Mouse (Mus musculus): Measurements from ENCODE around the gene Fndc7. TPM values are rescaled to one million over a fixed set of nuclear protein-coding genes. Genes with fewer than 3 reads are reported as not detected.

The Fndc7 gene
- polyA plus RNA-seq, 1 experiment = not detected

- no peak overlapping the region for H3K27ac ChIP-seq (ENCODE audit: control insufficient read depth, insufficient read depth, low read depth, low read length, poor library complexity)
- 41% methylated on average over 3 of the region's 3 CpGs for WGBS
- no peak for TF ChIP-seq POLR2A (IDR thresholded peaks at IDR 0.05; ENCODE audit: borderline replicate concordance, control insufficient read depth, low read depth, low read length)
- TF ChIP-seq CTCF (IDR thresholded peaks at IDR 0.05; ENCODE audit: control insufficient read depth, insufficient read depth, low read length) = no peak
- H3K4me3 ChIP-seq (replicated peaks; ENCODE audit: control insufficient read depth, low read depth, low read length) = no peak overlapping the region
- no peaks in the 10 kb centered on the region for H3K4me1 ChIP-seq (ENCODE audit: control insufficient read depth, insufficient read depth, low read length)
These were observed 32.7 kb downstream of the Fndc7 start for GRCm38 (mm10) chr3:108857124-108857470.

DNA sequence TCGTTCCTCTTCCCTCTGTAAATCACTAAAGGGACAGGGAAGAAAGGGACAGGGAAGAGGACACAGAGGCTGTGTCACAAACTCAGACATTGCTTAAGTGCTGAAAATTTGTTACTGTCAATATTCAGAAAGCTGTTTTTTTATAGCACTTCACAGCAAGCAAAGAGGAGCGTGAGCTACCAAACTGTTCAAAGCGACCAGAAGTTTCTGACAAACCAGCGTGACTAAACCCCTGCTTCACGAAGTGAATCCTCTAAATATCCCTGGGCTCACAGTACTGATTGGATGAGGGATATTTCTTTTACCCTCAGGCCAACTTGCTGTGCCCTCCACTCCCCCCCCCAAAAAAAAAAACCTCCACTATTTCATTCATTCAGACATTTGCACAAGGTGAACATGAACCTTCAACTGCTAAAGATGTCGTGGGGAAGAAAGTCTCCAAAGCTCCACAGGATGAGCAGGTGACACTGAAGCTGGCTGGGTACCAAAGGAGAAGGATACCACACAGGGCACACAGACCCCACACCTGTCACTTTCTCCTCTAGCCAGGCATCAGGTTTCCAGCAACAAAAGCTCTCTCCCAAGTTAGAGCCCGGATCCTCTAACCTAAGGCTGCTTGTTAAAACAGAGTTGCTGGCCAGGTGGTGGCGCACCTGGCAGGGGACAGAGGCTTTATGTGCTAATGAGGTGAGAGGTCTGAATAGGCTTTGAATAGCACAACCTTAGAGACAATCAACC lies 33.3 kb downstream of the Fndc7 start:
- Histone ChIP-seq H3K27ac (ENCODE audit: control insufficient read depth, insufficient read depth, low read depth, low read length, poor library complexity) (no peak overlapping the region), H3K4me1 (ENCODE audit: control insufficient read depth, insufficient read depth, low read length) (no peaks in the 10 kb centered on the region)
- WGBS = 69% methylated on average over 8 of the region's 8 CpGs

GRCm38 (mm10) chr3:108855864-108856263 lies 33.9 kb downstream of the Fndc7 start:
- no peak overlapping the region for H3K27ac ChIP-seq (ENCODE audit: control insufficient read depth, insufficient read depth, low read depth, low read length, poor library complexity)
- H3K4me1 ChIP-seq (ENCODE audit: control insufficient read depth, insufficient read depth, low read length) = no peaks in the 10 kb centered on the region
- WGBS = 49% methylated on average over 10 of the region's 10 CpGs
- TF ChIP-seq CTCF (IDR thresholded peaks at IDR 0.05; ENCODE audit: control insufficient read depth, insufficient read depth, low read length) = no peak
- TF ChIP-seq POLR2A (IDR thresholded peaks at IDR 0.05; ENCODE audit: borderline replicate concordance, control insufficient read depth, low read depth, low read length) = no peak
- H3K4me3 ChIP-seq (replicated peaks; ENCODE audit: control insufficient read depth, low read depth, low read length) = no peak overlapping the region

More for the DNA sequence above, 33.3 kb downstream of the Fndc7 start:
- H3K4me3 ChIP-seq (replicated peaks; ENCODE audit: control insufficient read depth, low read depth, low read length) = no peak overlapping the region
- peak; percentile 48; the same call in 1 of the 2 replicates for TF ChIP-seq CTCF (IDR thresholded peaks at IDR 0.05; ENCODE audit: control insufficient read depth, insufficient read depth, low read length)
- TF ChIP-seq POLR2A (IDR thresholded peaks at IDR 0.05; ENCODE audit: borderline replicate concordance, control insufficient read depth, low read depth, low read length) = no peak

DNA sequence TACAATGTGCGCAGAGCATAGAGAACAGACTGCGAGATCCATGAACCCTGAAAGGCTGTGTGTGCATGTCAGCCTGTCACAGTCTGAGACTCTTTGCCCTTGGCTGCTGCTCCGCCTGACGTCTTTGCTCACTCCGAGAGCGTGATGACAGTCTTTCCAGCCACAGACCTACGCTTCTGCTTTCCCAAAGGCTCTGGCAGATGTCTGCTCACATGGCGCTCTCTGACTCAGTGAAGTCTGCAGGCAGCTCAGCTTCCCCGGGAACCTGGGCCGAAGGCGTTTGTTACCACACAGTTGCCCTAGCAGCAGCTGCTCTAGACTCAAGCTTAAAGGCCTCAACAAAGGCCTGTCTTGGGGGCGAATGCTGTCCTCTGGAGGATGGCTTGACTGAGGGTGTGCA lies 34.4 kb downstream of the Fndc7 start:
- TF ChIP-seq POLR2A (IDR thresholded peaks at IDR 0.05; ENCODE audit: borderline replicate concordance, control insufficient read depth, low read depth, low read length) (no peak), CTCF (IDR thresholded peaks at IDR 0.05; ENCODE audit: control insufficient read depth, insufficient read depth, low read length) (no peak)
- 48% methylated on average over 12 of the region's 12 CpGs for WGBS
- Histone ChIP-seq H3K4me1 (ENCODE audit: control insufficient read depth, insufficient read depth, low read length) (no peaks in the 10 kb centered on the region), H3K27ac (ENCODE audit: control insufficient read depth, insufficient read depth, low read depth, low read length, poor library complexity) (no peak overlapping the region), H3K4me3 (replicated peaks; ENCODE audit: control insufficient read depth, low read depth, low read length) (no peak overlapping the region)

GRCm38 (mm10) chr3:108853266-108853665 lies 36.5 kb downstream of the Fndc7 start:
- Histone ChIP-seq H3K27ac (ENCODE audit: control insufficient read depth, insufficient read depth, low read depth, low read length, poor library complexity) (no peak overlapping the region), H3K4me1 (ENCODE audit: control insufficient read depth, insufficient read depth, low read length) (no peaks in the 10 kb centered on the region), H3K4me3 (replicated peaks; ENCODE audit: control insufficient read depth, low read depth, low read length) (no peak overlapping the region)
- 31% methylated on average over 1 of the region's 1 CpGs for WGBS
- TF ChIP-seq POLR2A (IDR thresholded peaks at IDR 0.05; ENCODE audit: borderline replicate concordance, control insufficient read depth, low read depth, low read length) = no peak
- no peak for TF ChIP-seq CTCF (IDR thresholded peaks at IDR 0.05; ENCODE audit: control insufficient read depth, insufficient read depth, low read length)

- 80% methylated on average over 6 of the region's 6 CpGs for WGBS
- no peak for TF ChIP-seq POLR2A (IDR thresholded peaks at IDR 0.05; ENCODE audit: borderline replicate concordance, control insufficient read depth, low read depth, low read length)
- H3K4me1 ChIP-seq (ENCODE audit: control insufficient read depth, insufficient read depth, low read length) = no peaks in the 10 kb centered on the region
- no peak overlapping the region for H3K27ac ChIP-seq (ENCODE audit: control insufficient read depth, insufficient read depth, low read depth, low read length, poor library complexity)
- H3K4me3 ChIP-seq (replicated peaks; ENCODE audit: control insufficient read depth, low read depth, low read length) = no peak overlapping the region
These were observed 37.7 kb downstream of the Fndc7 start for GRCm38 (mm10) chr3:108851996-108852697.

GRCm38 (mm10) chr3:108851554-108851953 lies 38.3 kb downstream of the Fndc7 start:
- no peak overlapping the region for H3K27ac ChIP-seq (ENCODE audit: control insufficient read depth, insufficient read depth, low read depth, low read length, poor library complexity)
- H3K4me3 ChIP-seq (replicated peaks; ENCODE audit: control insufficient read depth, low read depth, low read length) = no peak overlapping the region
- TF ChIP-seq CTCF (IDR thresholded peaks at IDR 0.05; ENCODE audit: control insufficient read depth, insufficient read depth, low read length) = no peak
- no peak for TF ChIP-seq POLR2A (IDR thresholded peaks at IDR 0.05; ENCODE audit: borderline replicate concordance, control insufficient read depth, low read depth, low read length)
- 48% methylated on average over 3 of the region's 3 CpGs for WGBS
- H3K4me1 ChIP-seq (ENCODE audit: control insufficient read depth, insufficient read depth, low read length) = no peaks in the 10 kb centered on the region

- Histone ChIP-seq H3K4me3 (replicated peaks; ENCODE audit: control insufficient read depth, low read depth, low read length) (no peak overlapping the region), H3K27ac (ENCODE audit: control insufficient read depth, insufficient read depth, low read depth, low read length, poor library complexity) (no peak overlapping the region), H3K4me1 (ENCODE audit: control insufficient read depth, insufficient read depth, low read length) (no peaks in the 10 kb centered on the region)
- TF ChIP-seq CTCF (IDR thresholded peaks at IDR 0.05; ENCODE audit: control insufficient read depth, insufficient read depth, low read length) (no peak), POLR2A (IDR thresholded peaks at IDR 0.05; ENCODE audit: borderline replicate concordance, control insufficient read depth, low read depth, low read length) (no peak)
- 42% methylated on average over 2 of the region's 2 CpGs for WGBS
These were observed 38.7 kb downstream of the Fndc7 start for GRCm38 (mm10) chr3:108851075-108851474.

Data from bone marrow, adult 2 months (tissue).